Mouse (Mus musculus) frontal cortex, postnatal 10 days (tissue): ENCODE measurements at regions not wholly inside any gene's neighbourhood (a gene's known extent, or its start where the extent isn't known, plus 50 kb on each side); places are given as distances from the start of the nearest gene placed in this dataset.
A peak's percentile ranks its signal among the peaks of the same experiment; 100 is the strongest.

Source experiments
- DNase-seq, 2 experiments: peaks; one replicate each; pipeline ENCODE4 v3.0.0; 2022; ENCODE audit warnings: low spot score in 2 of 2, mixed read lengths in 1 of 2

GRCm38 (mm10) chr10:106058050-106058449 is 216.9 kb upstream of the Mettl25 start:
- DNase-seq, result no peak

- no peak for DNase-seq
Observed at GRCm38 (mm10) chr10:106038497-106038896, 197.3 kb upstream of the Mettl25 start.

- DNase-seq, result no peak
Observed at GRCm38 (mm10) chr10:106038033-106038432, 196.9 kb upstream of the Mettl25 start.

GRCm38 (mm10) chr10:106033416-106033815 is 192.2 kb upstream of the Mettl25 start:
- DNase-seq, result no peak

- no peak for DNase-seq
Observed at GRCm38 (mm10) chr10:106024648-106025047, 183.5 kb upstream of the Mettl25 start.

GRCm38 (mm10) chr10:106023639-106024215 is 182.5 kb upstream of the Mettl25 start:
- DNase-seq, result no peak

GRCm38 (mm10) chr10:106015965-106016364 is 174.8 kb upstream of the Mettl25 start:
- DNase-seq, result no peak

- no peak for DNase-seq
Observed at GRCm38 (mm10) chr10:106015436-106015835, 174.3 kb upstream of the Mettl25 start.

GRCm38 (mm10) chr10:106010131-106010530 is 169.0 kb upstream of the Mettl25 start:
- no peak for DNase-seq

- DNase-seq, result no peak
Observed at GRCm38 (mm10) chr10:106007331-106007730, 166.2 kb upstream of the Mettl25 start.

GRCm38 (mm10) chr10:106006861-106007260 is 165.7 kb upstream of the Mettl25 start:
- no peak for DNase-seq

GRCm38 (mm10) chr10:106006061-106006460 is 164.9 kb upstream of the Mettl25 start:
- no peak for DNase-seq

GRCm38 (mm10) chr10:105957468-105957867 is 116.3 kb upstream of the Mettl25 start:
- DNase-seq, result no peak

GRCm38 (mm10) chr10:105933309-105933708 is 92.1 kb upstream of the Mettl25 start:
- DNase-seq, result no peak

GRCm38 (mm10) chr10:105932786-105933185 is 91.6 kb upstream of the Mettl25 start:
- DNase-seq, result no peak

- DNase-seq, result no peak
Observed at GRCm38 (mm10) chr10:105927596-105927995, 86.4 kb upstream of the Mettl25 start.

- DNase-seq, result no peak
Observed at GRCm38 (mm10) chr10:105926912-105927238, 85.7 kb upstream of the Mettl25 start.

GRCm38 (mm10) chr10:105926229-105926911 is 85.2 kb upstream of the Mettl25 start:
- peak; percentile 5 to 9 for DNase-seq

- DNase-seq, result no peak
Observed at GRCm38 (mm10) chr10:105899677-105900076, 58.5 kb upstream of the Mettl25 start.

GRCm38 (mm10) chr10:105899225-105899624 is 58.0 kb upstream of the Mettl25 start:
- DNase-seq, result no peak
